Mouse (Mus musculus): ENCODE results near the gene Shisa2. TPM values are rescaled to one million over a fixed set of nuclear protein-coding genes. Genes with fewer than 3 reads are reported as not detected.
"Not testable (repeated sequence)": the region's sequence is repeated elsewhere in the genome, so short reads cannot be mapped to it uniquely, and the experiment has no call there.

Shisa2 gene
- polyA plus RNA-seq, 1 experiment = 3.2 TPM

DNA sequence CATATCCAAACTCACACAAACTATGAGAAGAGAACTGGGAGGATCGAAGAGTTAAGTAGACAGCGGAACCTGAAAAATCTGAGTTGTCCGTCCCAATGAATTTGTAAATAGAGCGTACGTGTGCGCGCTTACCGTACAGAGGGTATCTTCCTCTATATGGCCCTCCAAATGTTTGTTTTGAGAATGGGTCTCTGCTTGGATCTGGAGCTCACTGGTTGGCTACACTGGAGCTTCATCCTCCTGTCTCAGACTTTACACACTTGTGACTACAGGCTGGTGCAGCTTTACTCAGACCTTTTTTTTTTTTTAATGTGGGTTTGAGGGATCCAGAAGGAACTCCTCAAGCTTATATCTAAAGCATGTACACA lies 26.9 kb upstream of the Shisa2 start:
- Histone ChIP-seq H3K36me3 (ENCODE audit: control insufficient read depth, insufficient read depth, low read length) (no peaks in the 10 kb centered on the region), H3K27me3 (replicated peaks; ENCODE audit: control insufficient read depth, insufficient read depth, low read length) (no peaks in the 10 kb centered on the region), H3K4me1 (ENCODE audit: control insufficient read depth, insufficient read depth, low read length) (no peaks in the 10 kb centered on the region; the same call in 1 of the 2 replicates), H3K27ac (ENCODE audit: insufficient read depth, low read depth, low read length) (peak overlapping the region; percentile 64; the same call in 1 of the 2 replicates), H3K4me3 (ENCODE audit: insufficient read depth, low read depth, low read length) (peak overlapping the region; percentile 96)
- 3% methylated on average over 8 of the region's 8 CpGs for WGBS
- no peak for DNase-seq
- TF ChIP-seq POLR2A (IDR thresholded peaks at IDR 0.05; ENCODE audit: low read depth, low read length) = no peak
- TF ChIP-seq CTCF (conservative IDR thresholded peaks at IDR 0.05; ENCODE audit: insufficient read depth, insufficient read length, low read depth, low read length) = no peak

DNA sequence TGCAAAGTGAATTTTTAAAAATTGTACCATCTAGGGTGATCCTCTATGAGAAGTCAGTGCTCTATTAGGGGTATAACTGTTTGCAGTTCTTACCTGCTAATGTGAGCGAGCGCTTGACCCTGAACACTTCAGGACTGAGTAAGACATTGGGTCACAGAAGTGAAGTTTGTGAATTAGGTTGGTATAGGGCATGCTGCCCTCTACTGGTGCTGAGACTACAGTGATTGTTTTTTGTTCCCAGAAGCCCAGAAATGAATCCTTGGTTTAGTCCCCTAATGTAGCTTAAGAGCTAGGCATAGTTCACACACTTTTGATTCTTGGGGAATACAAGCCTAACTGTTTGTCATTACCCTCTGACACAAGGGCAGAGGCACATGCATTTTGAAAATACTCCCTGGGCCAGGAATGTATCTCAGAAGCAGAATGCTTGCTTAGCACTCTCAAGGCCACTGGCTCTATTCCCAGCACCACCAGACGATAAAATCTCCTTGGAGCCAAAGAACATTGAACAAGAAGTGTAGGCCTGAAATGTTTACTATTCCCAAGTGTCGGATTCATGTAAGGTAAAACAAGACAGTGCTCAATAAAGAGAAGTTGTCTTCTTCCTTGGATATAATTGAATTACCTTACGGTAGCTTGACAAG lies 21.0 kb upstream of the Shisa2 start:
- no peaks in the 10 kb centered on the region for H3K36me3 ChIP-seq (ENCODE audit: control insufficient read depth, insufficient read depth, low read length)
- H3K27me3 ChIP-seq (replicated peaks; ENCODE audit: control insufficient read depth, insufficient read depth, low read length) = no peaks in the 10 kb centered on the region; the same call in 1 of the 2 replicates
- no peak overlapping the region for H3K4me3 ChIP-seq (ENCODE audit: insufficient read depth, low read depth, low read length)
- 61% methylated on average over 5 of the region's 5 CpGs for WGBS
- H3K27ac ChIP-seq (ENCODE audit: insufficient read depth, low read depth, low read length) = no peak overlapping the region
- DNase-seq = peak; percentile 44
- no peaks in the 10 kb centered on the region for H3K4me1 ChIP-seq (ENCODE audit: control insufficient read depth, insufficient read depth, low read length)
- TF ChIP-seq POLR2A (IDR thresholded peaks at IDR 0.05; ENCODE audit: low read depth, low read length) (no peak), CTCF (conservative IDR thresholded peaks at IDR 0.05; ENCODE audit: insufficient read depth, insufficient read length, low read depth, low read length) (peak; percentile 21; the same call in 1 of the 2 replicates)

DNA sequence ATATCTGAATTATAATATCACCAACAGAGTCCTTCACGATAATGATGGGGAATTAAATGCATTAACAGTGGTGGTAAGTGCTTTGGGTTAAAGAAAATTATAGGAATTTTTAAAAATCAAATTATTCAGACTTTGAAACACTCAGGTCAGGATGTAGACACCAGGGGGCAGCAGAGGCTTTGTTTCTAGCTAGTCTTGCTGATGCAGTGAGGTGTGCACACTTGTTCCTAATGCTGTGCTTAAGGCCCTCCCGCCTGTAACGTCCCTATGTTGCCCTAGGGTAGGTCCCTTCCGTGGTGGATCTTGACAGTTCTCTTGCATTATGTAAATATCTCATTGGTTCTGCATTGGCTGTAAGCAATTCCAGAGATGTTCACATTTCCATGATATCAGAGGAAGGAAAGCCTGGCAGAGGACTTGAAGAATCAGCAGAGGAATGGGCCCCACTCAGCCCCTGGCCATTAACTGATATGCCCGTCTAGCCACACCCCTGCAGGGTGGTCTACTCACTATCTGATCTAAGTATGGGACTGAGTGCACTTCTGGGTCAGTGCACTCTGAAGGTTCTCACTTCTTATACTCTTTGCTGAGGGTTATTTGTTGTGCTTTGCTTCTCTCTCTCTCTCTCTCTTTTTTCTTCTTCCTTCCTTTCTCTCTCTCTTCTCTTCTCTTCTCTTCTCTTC lies 19.3 kb upstream of the Shisa2 start:
- H3K27me3 ChIP-seq (replicated peaks; ENCODE audit: control insufficient read depth, insufficient read depth, low read length) = no peaks in the 10 kb centered on the region; the same call in 1 of the 2 replicates
- H3K36me3 ChIP-seq (ENCODE audit: control insufficient read depth, insufficient read depth, low read length) = no peaks in the 10 kb centered on the region
- peak; percentile 70 for DNase-seq
- 11% methylated on average over 5 of the region's 5 CpGs for WGBS
- no peak overlapping the region for H3K27ac ChIP-seq (ENCODE audit: insufficient read depth, low read depth, low read length)
- H3K4me3 ChIP-seq (ENCODE audit: insufficient read depth, low read depth, low read length) = no peak overlapping the region
- TF ChIP-seq POLR2A (IDR thresholded peaks at IDR 0.05; ENCODE audit: low read depth, low read length) (no peak), CTCF (conservative IDR thresholded peaks at IDR 0.05; ENCODE audit: insufficient read depth, insufficient read length, low read depth, low read length) (peak; percentile 70)
- H3K4me1 ChIP-seq (ENCODE audit: control insufficient read depth, insufficient read depth, low read length) = no peaks in the 10 kb centered on the region

DNA sequence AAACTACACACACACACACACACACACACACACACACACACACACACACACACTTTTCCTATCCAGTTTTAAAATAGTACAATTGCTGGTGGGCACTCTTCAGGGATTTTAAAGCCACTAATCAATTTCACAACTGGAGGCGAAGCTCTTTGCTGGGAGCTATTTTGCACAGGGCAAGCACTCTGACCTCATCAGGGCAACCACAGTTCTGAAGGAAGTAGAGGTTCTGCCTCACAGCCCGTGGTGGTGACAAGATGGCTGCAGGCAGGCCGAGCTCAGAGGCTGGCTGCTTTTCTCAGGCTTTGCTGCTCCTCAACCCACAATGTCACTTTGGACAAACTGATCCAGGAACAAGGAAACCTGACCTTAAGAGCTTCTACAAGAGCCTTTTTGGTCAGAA lies 18.1 kb upstream of the Shisa2 start:
- H3K36me3 ChIP-seq (ENCODE audit: control insufficient read depth, insufficient read depth, low read length) = no peaks in the 10 kb centered on the region
- no peaks in the 10 kb centered on the region; the same call in 1 of the 2 replicates for H3K27me3 ChIP-seq (replicated peaks; ENCODE audit: control insufficient read depth, insufficient read depth, low read length)
- H3K27ac ChIP-seq (ENCODE audit: insufficient read depth, low read depth, low read length) = no peak overlapping the region
- 39% methylated on average over 3 of the region's 3 CpGs for WGBS
- no peak for DNase-seq
- no peaks in the 10 kb centered on the region for H3K4me1 ChIP-seq (ENCODE audit: control insufficient read depth, insufficient read depth, low read length)
- H3K4me3 ChIP-seq (ENCODE audit: insufficient read depth, low read depth, low read length) = no peak overlapping the region
- TF ChIP-seq CTCF (conservative IDR thresholded peaks at IDR 0.05; ENCODE audit: insufficient read depth, insufficient read length, low read depth, low read length) = no peak
- TF ChIP-seq POLR2A (IDR thresholded peaks at IDR 0.05; ENCODE audit: low read depth, low read length) = no peak

DNA sequence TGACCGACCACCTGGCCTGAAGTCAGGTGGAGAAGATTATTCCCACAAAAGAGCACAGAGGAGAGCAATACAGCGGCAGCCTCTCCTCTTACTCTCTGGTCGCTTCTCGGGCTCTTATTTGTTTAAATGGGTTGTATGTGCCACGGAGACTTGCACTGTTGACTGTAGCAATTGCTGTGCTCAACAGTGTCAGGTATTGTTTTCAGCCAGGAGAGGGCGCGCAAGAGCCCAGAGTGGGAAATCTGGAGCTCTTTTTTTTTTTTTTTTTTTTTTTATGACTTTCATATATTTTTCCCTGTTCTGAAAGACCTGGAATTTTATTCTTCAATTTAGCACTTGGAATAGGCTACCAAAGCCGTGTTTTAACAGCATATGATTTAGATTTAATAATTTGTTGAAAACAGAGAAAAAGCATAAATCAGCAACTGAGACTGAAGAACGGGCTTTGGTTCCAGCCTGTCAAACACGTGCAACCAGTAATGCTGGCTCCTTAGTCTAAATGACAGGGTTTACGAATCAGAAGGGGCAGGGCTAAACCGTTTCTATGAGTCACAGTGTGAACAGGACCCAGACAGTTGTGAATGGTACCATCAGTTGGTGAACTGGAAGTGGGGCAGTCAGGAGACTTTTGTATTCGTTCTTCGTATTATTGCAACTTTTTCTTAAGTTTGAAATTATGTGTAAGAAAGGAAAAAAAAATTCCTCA lies 12.0 kb upstream of the Shisa2 start:
- 45% methylated on average over 14 of the region's 14 CpGs for WGBS
- Histone ChIP-seq H3K27me3 (replicated peaks; ENCODE audit: control insufficient read depth, insufficient read depth, low read length) (no peaks in the 10 kb centered on the region), H3K4me3 (ENCODE audit: insufficient read depth, low read depth, low read length) (no peak overlapping the region), H3K4me1 (ENCODE audit: control insufficient read depth, insufficient read depth, low read length) (no peaks in the 10 kb centered on the region), H3K27ac (ENCODE audit: insufficient read depth, low read depth, low read length) (no peak overlapping the region), H3K36me3 (ENCODE audit: control insufficient read depth, insufficient read depth, low read length) (no peaks in the 10 kb centered on the region)
- peak; percentile 58 for DNase-seq
- TF ChIP-seq CTCF (conservative IDR thresholded peaks at IDR 0.05; ENCODE audit: insufficient read depth, insufficient read length, low read depth, low read length) (peak; percentile 56), POLR2A (IDR thresholded peaks at IDR 0.05; ENCODE audit: low read depth, low read length) (no peak)

DNA sequence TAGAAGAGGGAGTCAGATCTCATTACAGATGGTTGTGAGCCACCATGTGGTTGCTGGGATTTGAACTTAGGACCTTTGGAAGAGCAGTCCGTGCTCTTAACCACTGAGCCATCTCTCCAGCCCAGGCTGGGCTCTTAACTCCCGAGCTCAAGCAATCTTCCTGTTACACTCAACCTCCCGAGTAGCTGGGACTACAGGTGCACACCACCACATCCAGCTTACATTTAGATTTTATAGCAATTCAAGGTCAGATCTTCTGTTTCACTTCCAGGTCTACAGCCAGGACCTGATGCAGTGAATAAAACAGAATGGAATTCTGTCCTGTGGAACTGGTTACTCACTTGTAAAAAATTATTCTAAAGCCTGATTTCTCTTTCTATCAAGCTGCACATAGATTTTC lies 11.0 kb upstream of the Shisa2 start:
- H3K36me3 ChIP-seq (ENCODE audit: control insufficient read depth, insufficient read depth, low read length); H3K4me1 ChIP-seq (ENCODE audit: control insufficient read depth, insufficient read depth, low read length); H3K27ac ChIP-seq (ENCODE audit: insufficient read depth, low read depth, low read length); DNase-seq; H3K27me3 ChIP-seq (replicated peaks; ENCODE audit: control insufficient read depth, insufficient read depth, low read length); H3K4me3 ChIP-seq (ENCODE audit: insufficient read depth, low read depth, low read length): not testable (repeated sequence)
- 65% methylated on average over 3 of the region's 3 CpGs for WGBS

DNA sequence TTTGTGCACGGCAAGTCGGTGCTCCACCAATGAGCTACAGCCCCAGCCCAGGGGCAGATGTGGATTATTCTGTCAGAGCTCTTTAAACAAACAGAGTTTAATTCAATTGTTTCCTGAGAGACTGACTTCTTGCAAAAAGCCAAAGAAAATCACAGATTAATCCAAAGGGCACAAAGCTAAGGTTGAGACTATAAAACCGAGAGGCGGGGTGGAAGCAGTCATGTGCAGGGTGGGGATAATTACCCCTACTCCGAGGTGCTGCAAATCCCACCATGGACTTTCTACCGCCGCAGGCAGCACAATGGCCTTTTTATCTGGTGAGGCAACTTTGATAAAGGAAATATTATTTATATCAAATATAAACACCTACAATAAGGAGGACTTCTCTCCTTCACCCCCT lies 8.3 kb upstream of the Shisa2 start:
- Histone ChIP-seq H3K27ac (ENCODE audit: insufficient read depth, low read depth, low read length) (no peak overlapping the region), H3K27me3 (replicated peaks; ENCODE audit: control insufficient read depth, insufficient read depth, low read length) (no peaks in the 10 kb centered on the region), H3K4me3 (ENCODE audit: insufficient read depth, low read depth, low read length) (no peak overlapping the region), H3K36me3 (ENCODE audit: control insufficient read depth, insufficient read depth, low read length) (no peaks in the 10 kb centered on the region), H3K4me1 (ENCODE audit: control insufficient read depth, insufficient read depth, low read length) (no peaks in the 10 kb centered on the region)
- TF ChIP-seq CTCF (conservative IDR thresholded peaks at IDR 0.05; ENCODE audit: insufficient read depth, insufficient read length, low read depth, low read length) = no peak
- TF ChIP-seq POLR2A (IDR thresholded peaks at IDR 0.05; ENCODE audit: low read depth, low read length) = no peak
- 62% methylated on average over 7 of the region's 7 CpGs for WGBS
- DNase-seq = no peak

Data from kidney, adult 2 months (tissue).